Mouse (Mus musculus) brain, embryonic 18.5 days (tissue): ENCODE data around the gene Tradd.
A peak's percentile ranks its signal among the peaks of the same experiment; 100 is the strongest.
"Not testable (repeated sequence)": the region's sequence is repeated elsewhere in the genome, so short reads cannot be mapped to it uniquely, and the experiment has no call there.

Experiments used
- DNase-seq: peaks from one replicate; pipeline ENCODE4 v3.0.0-alpha.2; 2012; ENCODE audit warnings: low read depth, low spot score

The Tradd gene

DNA sequence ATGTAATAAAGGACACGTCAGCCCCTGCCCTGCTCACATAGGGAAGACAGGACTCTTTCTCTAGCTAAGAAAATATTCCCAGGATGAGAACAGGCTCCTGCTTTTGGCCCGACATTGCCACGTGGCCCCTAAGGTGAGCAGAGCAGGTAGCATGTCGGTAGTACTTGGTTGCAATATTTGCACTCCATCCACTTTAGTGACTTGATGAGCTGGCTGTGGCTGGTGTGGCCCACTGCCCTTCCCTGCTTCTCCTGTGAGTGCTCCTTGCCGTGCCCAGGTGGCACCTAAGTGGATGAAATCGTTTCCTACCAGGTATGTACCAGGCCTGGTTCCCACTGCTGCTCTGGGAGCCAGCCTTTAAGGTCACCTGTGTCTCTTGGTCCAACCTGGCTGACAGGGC, 12.5 kb downstream of the Tradd start:
- no peak for DNase-seq

DNA sequence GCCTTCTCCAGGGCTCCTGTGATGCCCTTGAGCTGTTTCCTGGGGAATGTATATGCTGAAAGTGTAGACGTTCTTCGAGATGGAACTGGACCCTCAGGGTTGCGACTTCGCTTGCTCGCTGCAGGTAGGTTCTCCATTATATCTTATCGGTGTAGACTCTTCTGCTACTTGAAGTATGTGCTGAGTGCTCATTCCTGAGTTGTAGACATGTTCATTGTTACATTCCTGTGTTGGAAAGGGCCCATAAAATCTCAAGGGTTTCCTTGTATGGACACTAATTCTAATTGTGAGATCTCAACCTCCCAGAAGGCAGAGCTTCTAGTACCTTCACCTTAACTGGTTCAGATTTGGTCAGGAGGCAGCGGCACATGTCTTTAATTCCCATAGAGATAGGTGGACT, 23.4 kb downstream of the Tradd start:
- no peak for DNase-seq

DNA sequence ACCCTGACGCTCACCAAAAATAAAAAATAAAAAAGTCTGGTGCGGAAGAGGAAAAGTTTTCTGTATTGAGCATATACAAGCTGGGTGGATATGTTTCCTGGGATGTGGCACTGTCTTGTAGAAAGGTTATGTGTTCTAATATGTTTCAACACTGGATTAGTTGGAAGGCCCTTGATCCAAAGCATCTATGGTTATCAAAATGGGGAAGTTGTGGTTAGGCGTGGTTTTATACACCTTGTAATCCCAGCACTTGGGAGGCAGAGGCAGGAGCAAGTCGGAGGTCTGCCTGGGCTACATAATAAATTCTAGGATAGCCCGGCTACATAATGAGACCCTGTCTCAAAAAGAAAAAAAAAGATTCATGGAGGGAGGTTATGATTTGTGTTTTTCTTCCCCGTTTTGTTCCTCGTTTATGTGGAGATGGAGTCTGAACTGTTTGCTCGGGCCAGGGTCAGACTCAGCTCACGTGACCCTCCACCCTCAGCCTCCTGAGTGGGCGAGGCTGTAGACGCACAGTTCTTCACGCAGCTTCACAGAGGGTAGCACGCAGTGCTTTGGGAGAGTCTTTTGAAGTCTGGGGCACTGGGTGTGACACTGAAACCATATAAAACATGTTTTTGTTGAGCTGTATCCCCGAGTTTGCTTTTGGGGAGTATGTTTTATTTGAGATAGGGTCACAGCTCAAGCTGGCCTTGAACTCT, 26.8 kb downstream of the Tradd start:
- DNase-seq, result no peak

- DNase-seq, result no peak
These were observed 29.2 kb downstream of the Tradd start for GRCm38 (mm10) chr8:105235206-105235605.

GRCm38 (mm10) chr8:105233126-105233935, 31.1 kb downstream of the Tradd start:
- no peak for DNase-seq

DNA sequence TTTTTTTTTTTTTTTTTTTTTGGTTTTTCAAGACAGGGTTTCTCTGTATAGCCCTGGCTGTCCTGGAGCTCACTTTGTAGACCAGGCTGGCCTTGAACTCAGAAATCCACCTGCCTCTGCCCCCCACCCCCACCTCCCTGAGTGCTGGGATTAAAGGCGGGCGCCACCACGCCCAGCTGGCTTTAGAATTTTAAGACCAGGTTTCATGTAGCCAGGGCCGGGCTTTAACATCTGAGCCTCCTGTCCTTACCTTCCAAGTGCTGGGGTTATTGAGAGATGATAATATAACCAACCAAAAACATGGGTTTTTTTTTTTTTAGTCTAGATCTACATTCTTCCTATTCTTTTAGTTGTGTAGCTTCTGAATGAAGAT, 32.1 kb downstream of the Tradd start:
- DNase-seq, result not testable (repeated sequence)

- no peak for DNase-seq
These were observed 32.7 kb downstream of the Tradd start for GRCm38 (mm10) chr8:105231503-105232320.

DNA sequence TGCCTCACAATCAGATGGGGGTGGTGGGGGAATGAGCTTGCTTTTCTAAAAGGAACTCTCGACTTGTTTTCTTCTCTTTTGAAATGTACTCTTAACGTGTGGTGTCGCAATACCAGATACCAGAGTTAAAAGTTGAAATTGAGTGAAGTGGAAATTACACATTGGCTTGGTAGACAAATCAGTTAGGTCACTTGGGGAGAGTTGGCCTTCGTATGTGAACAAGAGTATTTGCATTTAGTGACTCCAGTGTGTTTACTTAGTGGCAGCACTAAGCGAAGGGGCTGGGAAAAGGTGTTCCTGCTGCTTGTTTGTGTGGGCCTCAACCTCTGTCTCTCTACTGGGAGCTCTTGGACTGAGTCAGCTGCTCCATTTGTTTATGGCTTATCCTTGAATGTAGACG, 38.5 kb downstream of the Tradd start:
- no peak for DNase-seq

GRCm38 (mm10) chr8:105225272-105225593, 39.2 kb downstream of the Tradd start:
- no peak for DNase-seq

DNA sequence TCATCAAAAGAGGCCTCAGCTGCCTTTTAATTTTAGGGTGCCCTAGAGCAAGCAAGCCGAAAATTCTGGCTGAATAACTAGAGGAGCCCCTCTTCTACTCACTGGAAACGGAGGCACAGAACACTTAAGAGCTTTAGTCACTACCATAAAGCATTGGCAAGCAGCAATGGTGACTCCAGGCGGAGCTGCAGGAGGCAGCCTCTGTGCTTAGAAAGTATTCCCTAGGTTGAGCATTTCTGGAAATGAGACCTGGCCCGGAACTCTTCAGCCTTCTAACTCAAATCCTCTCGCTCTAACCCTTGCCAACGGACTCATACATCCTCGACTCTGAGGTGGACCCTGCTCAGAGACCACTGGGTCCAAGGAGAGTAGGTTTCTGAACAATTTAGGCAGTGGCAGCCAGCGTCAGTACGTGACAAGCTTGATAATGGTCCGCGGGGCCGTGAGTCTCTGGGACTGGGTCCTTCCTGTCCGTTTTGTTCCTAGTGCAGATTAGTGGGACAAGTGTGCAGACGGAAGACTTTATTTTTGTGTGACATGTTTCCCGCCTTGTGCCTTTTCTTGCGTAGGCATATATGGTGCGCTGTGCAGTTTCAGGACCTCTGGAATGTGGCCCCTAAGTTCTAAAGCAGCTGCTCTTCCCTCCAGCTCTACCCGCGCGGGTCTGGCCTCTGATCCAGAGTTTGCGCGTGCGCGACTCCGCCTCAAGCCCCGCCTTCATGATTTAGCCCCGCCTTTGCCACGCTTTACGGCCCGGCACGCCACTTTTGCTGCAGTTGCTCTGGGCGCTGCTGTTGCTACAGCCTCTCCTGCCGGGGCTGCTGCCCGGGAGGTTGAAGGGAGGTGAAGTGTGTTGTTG, 39.8 kb downstream of the Tradd start, which contains the start of gene D230025D16Rik:
D230025D16Rik (plus strand) TSS at position 733 of the 859 bp plus-strand sequence.
- peak; percentile 81 for DNase-seq

DNA sequence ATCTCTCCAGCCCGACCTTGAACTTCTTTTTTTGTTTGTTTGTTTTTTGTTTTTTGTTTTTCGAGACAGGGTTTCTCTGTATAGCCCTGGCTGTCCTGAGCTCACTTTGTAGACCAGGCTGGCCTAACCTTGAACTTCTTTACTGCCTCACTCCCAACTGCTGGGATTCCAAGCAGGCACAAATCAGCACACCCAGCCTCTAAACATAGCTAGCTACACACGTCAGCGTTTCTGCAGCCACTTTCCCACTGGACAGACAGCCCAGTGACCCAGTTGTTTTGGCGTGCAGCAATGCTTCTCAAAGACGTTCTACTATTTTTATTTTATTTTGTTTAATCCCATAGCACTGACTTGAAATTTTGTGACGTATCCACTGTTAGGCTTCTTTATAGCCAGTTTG, 40.6 kb downstream of the Tradd start:
- DNase-seq, result no peak

- DNase-seq, result peak; percentile 43
These were observed 46.4 kb downstream of the Tradd start for GRCm38 (mm10) chr8:105217926-105218522.

DNA sequence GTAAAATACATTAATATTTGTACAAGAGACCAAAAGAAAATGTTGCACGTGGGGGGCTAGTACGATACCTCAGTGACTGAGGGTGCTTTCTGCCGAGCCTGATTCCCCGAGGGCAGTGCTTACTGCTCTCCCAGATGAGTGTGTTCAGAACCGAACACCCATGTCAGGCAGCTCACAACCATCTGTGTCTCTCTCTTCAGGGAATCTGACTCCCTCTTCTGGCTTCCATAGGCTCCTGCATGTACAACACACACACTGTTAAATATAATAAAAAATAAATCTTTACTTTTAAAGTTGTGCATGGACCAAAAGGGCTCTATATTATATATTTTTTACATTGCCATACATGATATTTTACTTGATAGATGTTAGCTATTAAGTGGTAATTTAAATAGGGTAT, 50.3 kb downstream of the Tradd start:
- no peak for DNase-seq

GRCm38 (mm10) chr8:105209153-105210110, 55.0 kb downstream of the Tradd start:
- DNase-seq, result no peak
